10 mouse cellular contexts compared by ENCODE assay signal in genomic region chr14:76527758-76528313, GRCm38 (mm10). TPM values are rescaled to one million over a fixed set of nuclear protein-coding genes. Genes with fewer than 3 reads are reported as not detected.
DNase-seq lines count a peak whose midpoint lies in the region; ATAC-seq lines count a peak whose summit lies in the region.
"Had no signal": no experiment of that assay in that cellular context is flagged by ENCODE, and none has a peak within 500 bp of the region (broad histone marks: within the 10 kb centered on the region; RNA-seq: fewer than 3 reads in every experiment).

No protein-coding gene starts in this region.

- H3K36me3 ChIP-seq in forebrain, embryonic 10.5 days (replicated peaks) = no peaks in the 10 kb centered on the region
- H3K36me3 ChIP-seq in forebrain, embryonic 12.5 days (replicated peaks) = no peaks in the 10 kb centered on the region
- H3K36me3 ChIP-seq in liver, embryonic 12.5 days = no peaks in the 10 kb centered on the region
- no peaks in the 10 kb centered on the region for H3K36me3 ChIP-seq in hindbrain, embryonic 12.5 days
- H3K36me3 ChIP-seq in neural tube, embryonic 11.5 days (ENCODE audit: control insufficient read depth, insufficient read depth, low read length) = no peaks in the 10 kb centered on the region

- no peaks in the 10 kb centered on the region for H3K27me3 ChIP-seq in forebrain, embryonic 10.5 days (ENCODE audit: poor library complexity, severe bottlenecking)
- no peaks in the 10 kb centered on the region for H3K27me3 ChIP-seq in forebrain, embryonic 12.5 days
- H3K27me3 ChIP-seq in liver, embryonic 12.5 days (replicated peaks) = no peaks in the 10 kb centered on the region
- H3K27me3 ChIP-seq in hindbrain, embryonic 12.5 days = no peaks in the 10 kb centered on the region
- no peaks in the 10 kb centered on the region for H3K27me3 ChIP-seq in neural tube, embryonic 11.5 days (ENCODE audit: control insufficient read depth, insufficient read depth, low read length)

- no peak overlapping the region for H3K4me3 ChIP-seq in forebrain, embryonic 10.5 days
- no peak overlapping the region for H3K4me3 ChIP-seq in forebrain, embryonic 12.5 days (replicated peaks)
- H3K4me3 ChIP-seq in liver, embryonic 12.5 days = no peak overlapping the region
- H3K4me3 ChIP-seq in hindbrain, embryonic 12.5 days = no peak overlapping the region
- H3K4me3 ChIP-seq in neural tube, embryonic 11.5 days (ENCODE audit: low read depth, low read length) = no peak overlapping the region

- ATAC-seq in forebrain, embryonic 12.5 days (ENCODE audit: low FRiP score) = no peak
- ATAC-seq in liver, embryonic 12.5 days = no peak
- no peak for ATAC-seq in hindbrain, embryonic 12.5 days (ENCODE audit: low FRiP score)
- ATAC-seq in neural tube, embryonic 11.5 days (ENCODE audit: insufficient read depth, low FRiP score, low TSS enrichment) = no peak
- ATAC-seq: lung, postnatal 0 days had no signal

- H3K9ac ChIP-seq in forebrain, embryonic 12.5 days = no peak overlapping the region
- H3K9ac ChIP-seq in liver, embryonic 12.5 days = peak overlapping the region; percentile 20; the same call in 1 of the 2 replicates
- 0 out of 2 replicates have a peak overlapping the region, but pooled peaks have one; percentile 27 for H3K9ac ChIP-seq in hindbrain, embryonic 12.5 days
- no peak overlapping the region for H3K9ac ChIP-seq in neural tube, embryonic 11.5 days (ENCODE audit: low read length)

- no peak for DNase-seq in forebrain, embryonic 10.5 days (ENCODE audit: extremely low spot score, low spot score)
- no peak for DNase-seq in liver
- DNase-seq in neural tube, embryonic 11.5 days (ENCODE audit: low spot score) = peak; percentile 28
- DNase-seq in cerebellum, postnatal 25 days = no peak
- DNase-seq in gastrocnemius, postnatal 10 days = no peak
- DNase-seq: right cerebral cortex, adult 18-20 months had no signal

- no peak overlapping the region for H3K4me2 ChIP-seq in forebrain, embryonic 12.5 days
- H3K4me2 ChIP-seq in liver, embryonic 12.5 days = no peak overlapping the region
- no peak overlapping the region for H3K4me2 ChIP-seq in hindbrain, embryonic 12.5 days (replicated peaks)
- no peak overlapping the region for H3K4me2 ChIP-seq in neural tube, embryonic 11.5 days (ENCODE audit: low read depth)

- peak overlapping the region; percentile 71 for H3K27ac ChIP-seq in forebrain, embryonic 10.5 days
- H3K27ac ChIP-seq in forebrain, embryonic 12.5 days = no peak overlapping the region
- H3K27ac ChIP-seq in liver, embryonic 12.5 days = peak overlapping the region; percentile 46; the same call in 1 of the 2 replicates
- H3K27ac ChIP-seq in hindbrain, embryonic 12.5 days = peak overlapping the region; percentile 55
- H3K27ac ChIP-seq in neural tube, embryonic 11.5 days (ENCODE audit: low read depth, low read length) = no peak overlapping the region

- no peaks in the 10 kb centered on the region for H3K9me3 ChIP-seq in forebrain, embryonic 10.5 days
- no peaks in the 10 kb centered on the region for H3K9me3 ChIP-seq in forebrain, embryonic 12.5 days
- H3K9me3 ChIP-seq in liver, embryonic 12.5 days (replicated peaks) = no peaks in the 10 kb centered on the region
- H3K9me3 ChIP-seq in hindbrain, embryonic 12.5 days (replicated peaks) = no peaks in the 10 kb centered on the region
- H3K9me3 ChIP-seq in neural tube, embryonic 11.5 days (ENCODE audit: control insufficient read depth, low read length) = no peaks in the 10 kb centered on the region

- H3K4me1 ChIP-seq in forebrain, embryonic 10.5 days = peaks cover 36% of the 10 kb centered on the region
- H3K4me1 ChIP-seq in forebrain, embryonic 12.5 days = peaks cover 19% of the 10 kb centered on the region
- H3K4me1 ChIP-seq in liver, embryonic 12.5 days = peaks cover 95% of the 10 kb centered on the region
- H3K4me1 ChIP-seq in hindbrain, embryonic 12.5 days = peaks cover 31% of the 10 kb centered on the region
- H3K4me1 ChIP-seq in neural tube, embryonic 11.5 days (ENCODE audit: control insufficient read depth, insufficient read depth, low read length) = peaks cover 19% of the 10 kb centered on the region

- 68% methylated on average over 9 of the region's 9 CpGs for WGBS in forebrain, embryonic 10.5 days
- WGBS in forebrain, embryonic 12.5 days = 70% methylated on average over 9 of the region's 9 CpGs
- 72% methylated on average over 9 of the region's 9 CpGs for WGBS in liver, embryonic 12.5 days (ENCODE audit: insufficient replicate concordance)
- 60% methylated on average over 9 of the region's 9 CpGs for WGBS in hindbrain, embryonic 12.5 days
- 40% methylated on average over 8 of the region's 9 CpGs for WGBS in neural tube, embryonic 11.5 days

RNA-seq across cellular contexts. Expression of gene Serp2, which starts 28.9 kb away (rescaled TPM):
- 24.9 and 25.2 TPM in 2 replicates for polyA plus RNA-seq in forebrain, embryonic 10.5 days (2016; fragmentation: Nextera tagmentation; extraction: Ambion mirVana)
- polyA plus RNA-seq in forebrain, embryonic 12.5 days (2016; fragmentation: Nextera tagmentation; extraction: Ambion mirVana) = 43.4 and 45.3 TPM in 2 replicates
- polyA plus RNA-seq in liver, embryonic 12.5 days (2016; fragmentation: Nextera tagmentation; extraction: Ambion mirVana) = 2.2 and 2.9 TPM in 2 replicates
- polyA plus RNA-seq in hindbrain, embryonic 12.5 days (2016; fragmentation: Nextera tagmentation; extraction: Ambion mirVana) = 59.0 and 59.8 TPM in 2 replicates
- 44.7 and 47.1 TPM in 2 replicates for polyA plus RNA-seq in neural tube, embryonic 11.5 days (2014; fragmentation: Nextera tagmentation; extraction: Ambion mirVana)
- total RNA-seq in gastrocnemius, postnatal 10 days (2021) = 1 to 10 TPM; 1.8 to 2.4 TPM

Comparison
In these comparisons a context has a peak if more than half of its experiments do, and no peak if none do; other contexts are left out.
1. H3K27ac ChIP-seq: peak in forebrain, embryonic 10.5 days (single experiment), liver, embryonic 12.5 days (single experiment) and hindbrain, embryonic 12.5 days (single experiment); none in forebrain, embryonic 12.5 days (single experiment) and neural tube, embryonic 11.5 days (single experiment).
2. H3K9ac ChIP-seq: peak in liver, embryonic 12.5 days (single experiment) and hindbrain, embryonic 12.5 days (single experiment); none in forebrain, embryonic 12.5 days (single experiment) and neural tube, embryonic 11.5 days (single experiment).